Mouse (Mus musculus) frontal cortex, postnatal 14 days (tissue): ENCODE data around the gene Vav1.
A peak's percentile ranks its signal among the peaks of the same experiment; 100 is the strongest.

Source experiments
- DNase-seq, 2 experiments: peaks; one replicate each; pipeline ENCODE4 v3.0.0; 2022; ENCODE audit warnings: low spot score in 2 of 2

Gene Vav1

GRCm38 (mm10) chr17:57278943-57279590 lies at the start of gene Vav1:
Vav1 (plus strand) TSS chr17:57279100.
- no peak for DNase-seq

GRCm38 (mm10) chr17:57229851-57230727 lies 48.8 kb upstream of the Vav1 start:
- DNase-seq, result no peak

DNA sequence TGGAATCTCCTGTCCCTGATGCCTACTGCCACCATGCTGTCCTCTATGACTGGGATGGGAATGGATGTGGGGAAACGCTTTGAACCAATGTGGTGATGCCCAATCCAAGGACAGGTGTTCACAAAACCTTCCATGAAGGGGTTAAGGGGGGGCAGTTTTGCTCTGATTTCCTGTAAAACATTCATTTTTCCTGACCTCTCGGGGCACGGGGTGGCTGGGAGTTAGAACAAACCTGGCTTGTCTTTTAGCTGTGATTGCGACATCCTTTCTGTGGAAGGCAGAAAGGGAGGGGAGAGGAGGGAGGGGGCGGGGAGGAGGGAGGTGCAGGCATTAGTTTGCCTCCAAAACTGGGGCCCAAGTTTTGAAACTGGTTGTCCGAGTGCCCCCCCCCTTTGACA lies 48.2 kb upstream of the Vav1 start:
- no peak for DNase-seq

- no peak for DNase-seq
These were observed 47.6 kb upstream of the Vav1 start for GRCm38 (mm10) chr17:57231321-57231771.

GRCm38 (mm10) chr17:57232200-57232599 lies 46.7 kb upstream of the Vav1 start:
- DNase-seq, result no peak

- DNase-seq, result no peak
These were observed 45.9 kb upstream of the Vav1 start for GRCm38 (mm10) chr17:57233038-57233437.

- no peak for DNase-seq
These were observed 44.5 kb upstream of the Vav1 start for GRCm38 (mm10) chr17:57234254-57234928.

GRCm38 (mm10) chr17:57235803-57236202 lies 43.1 kb upstream of the Vav1 start:
- DNase-seq, result no peak

- no peak for DNase-seq
These were observed 41.7 kb upstream of the Vav1 start for GRCm38 (mm10) chr17:57237181-57237580.

GRCm38 (mm10) chr17:57243650-57244370 lies 35.1 kb upstream of the Vav1 start:
- no peak for DNase-seq

- no peak for DNase-seq
These were observed 33.5 kb upstream of the Vav1 start for GRCm38 (mm10) chr17:57245311-57245929.

- no peak for DNase-seq
These were observed 32.1 kb upstream of the Vav1 start for GRCm38 (mm10) chr17:57246663-57247392.

- DNase-seq, result peak; percentile 89 to 98
These were observed 31.3 kb upstream of the Vav1 start for GRCm38 (mm10) chr17:57247393-57248200.

GRCm38 (mm10) chr17:57248201-57248699 lies 30.6 kb upstream of the Vav1 start, which contains the start of gene Gpr108:
Gpr108 (minus strand) TSS chr17:57248446.
- peak; percentile 82 to 84 for DNase-seq

DNA sequence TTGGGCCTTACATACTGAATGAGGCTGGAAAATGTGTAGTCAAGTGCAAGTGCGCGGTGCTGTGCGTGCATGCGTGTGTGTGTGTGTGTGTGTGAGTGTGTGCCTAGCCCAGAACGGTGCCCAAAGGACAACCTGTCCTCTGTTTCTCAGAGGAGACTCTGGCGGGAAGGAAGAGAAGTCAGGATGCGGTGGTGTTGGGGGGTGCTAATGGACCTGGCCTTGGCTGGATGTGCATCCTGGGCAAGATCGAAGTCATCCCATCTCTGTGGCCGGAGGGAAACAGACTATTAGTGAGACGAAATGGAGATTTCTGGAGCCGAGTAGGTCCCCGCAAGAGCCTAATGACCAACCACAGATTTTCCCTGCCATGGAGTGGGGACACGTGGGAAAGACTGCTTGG lies 30.1 kb upstream of the Vav1 start:
- no peak for DNase-seq

- peak; percentile 78 to 86 for DNase-seq
These were observed 29.4 kb upstream of the Vav1 start, which contains the start of gene Trip10 for GRCm38 (mm10) chr17:57249186-57250181. Trip10 (plus strand) TSS chr17:57249455.

DNA sequence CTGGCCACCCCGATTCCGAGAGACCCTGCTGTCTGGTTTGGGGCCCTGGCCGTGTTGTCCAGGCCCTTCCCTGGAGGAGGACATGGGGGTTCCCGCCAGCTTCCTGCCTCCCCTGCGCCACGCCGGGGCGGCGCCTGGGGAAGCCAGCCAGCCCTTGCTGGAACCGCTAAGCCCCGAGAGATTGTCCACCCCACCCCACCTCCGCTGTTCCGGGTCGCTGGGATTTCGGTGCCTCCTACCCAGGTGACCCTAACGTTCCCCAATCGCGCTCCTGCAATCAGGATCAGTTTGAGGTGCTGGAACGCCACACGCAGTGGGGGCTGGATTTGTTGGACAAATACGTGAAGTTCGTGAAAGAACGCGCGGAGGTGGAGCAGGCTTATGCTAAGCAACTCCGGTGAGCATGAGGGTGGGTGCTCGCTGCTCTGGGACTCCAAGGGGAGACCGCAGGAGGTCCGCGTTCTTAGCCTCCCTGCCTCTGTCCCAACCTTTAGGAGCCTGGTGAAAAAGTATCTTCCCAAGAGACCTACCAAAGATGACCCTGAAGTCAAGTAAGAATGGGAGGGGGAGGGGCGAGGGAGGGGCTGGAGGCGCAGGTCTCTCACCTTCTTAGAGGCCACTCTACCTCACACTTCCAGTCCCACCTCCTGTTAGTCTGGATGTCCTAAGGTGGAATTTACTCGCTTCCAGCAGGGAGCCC lies 28.3 kb upstream of the Vav1 start:
- no peak for DNase-seq
